Mouse (Mus musculus) CH12.LX (cell line): ENCODE results near the gene Wdr78. TPM values are rescaled to one million over a fixed set of nuclear protein-coding genes. Genes with fewer than 3 reads are reported as not detected.

Experiments
- DNase-seq: peaks from one replicate; pipeline ENCODE4 v3.0.0-alpha.2; 2013; ENCODE audit errors: extremely low read depth
- H3K27ac ChIP-seq: 2 replicates; pipeline ENCODE4 v1.5.1; 2012; ENCODE audit warnings: low read depth, mild to moderate bottlenecking, control low read depth, moderate library complexity; ENCODE audit not compliant: insufficient read depth
- H3K27me3 ChIP-seq: replicated peaks from 2 replicates; pipeline ENCODE3; 2012; ENCODE audit warnings: inconsistent platforms
- H3K36me3 ChIP-seq, 2 experiments: replicated peaks in 1 of 2; 2 replicates each; pipeline versions ENCODE3 to v1.6.1; 2012; ENCODE audit warnings: inconsistent platforms in 1 of 2, low read length in 1 of 2, mild to moderate bottlenecking in 1 of 2, mixed read lengths in 1 of 2, moderate library complexity in 1 of 2; ENCODE audit not compliant: control insufficient read depth in 1 of 2, insufficient read depth in 1 of 2
- H3K4me1 ChIP-seq, 2 experiments: 2 replicates each; pipeline ENCODE4 v1.6.1; 2012; ENCODE audit warnings: inconsistent platforms in 1 of 2, moderate library complexity in 1 of 2; ENCODE audit not compliant: insufficient read depth in 2 of 2, control insufficient read depth in 1 of 2
- H3K4me2 ChIP-seq: 2 replicates; pipeline ENCODE4 v1.6.1; 2012; ENCODE audit warnings: low read depth, mild to moderate bottlenecking, control low read depth; ENCODE audit not compliant: poor library complexity, insufficient read depth, severe bottlenecking
- H3K4me3 ChIP-seq, 3 experiments: fragments of 150-350 bp in 1 of 3; sonication (generic) in 1 of 3; replicated peaks in 1 of 3; 2 replicates each; pipeline versions ENCODE3 to v1.5.1; 2011 to 2012; ENCODE audit warnings: low read depth in 2 of 3, low read length in 2 of 3, mild to moderate bottlenecking in 2 of 3, moderate library complexity in 2 of 3, control low read depth in 1 of 3, improper control_type of control experiment in 1 of 3, inconsistent platforms in 1 of 3, mixed read lengths in 1 of 3; ENCODE audit not compliant: poor library complexity in 1 of 3
- H3K79me2 ChIP-seq: replicated peaks from 2 replicates; pipeline ENCODE4 v1.6.1; 2012; ENCODE audit warnings: mild to moderate bottlenecking, moderate library complexity; ENCODE audit not compliant: control insufficient read depth, poor library complexity, insufficient read depth, severe bottlenecking; ENCODE audit errors: extremely low read depth
- H3K9ac ChIP-seq: 2 replicates; pipeline ENCODE4 v1.6.1; 2012; ENCODE audit warnings: low read depth, mild to moderate bottlenecking, control low read depth, moderate library complexity; ENCODE audit not compliant: insufficient read depth
- H3K9me3 ChIP-seq: replicated peaks from 2 replicates; pipeline ENCODE3; 2012; ENCODE audit warnings: low read length, inconsistent platforms, mixed read lengths
- CHD1 ChIP-seq: IDR thresholded peaks from 2 replicates; pipeline ENCODE4 v1.6.1; 2012; ENCODE audit warnings: low read depth, low read length, improper control_type of control experiment, inconsistent platforms
- CHD2 ChIP-seq: IDR thresholded peaks from 2 replicates; pipeline ENCODE4 v1.6.1; 2011; ENCODE audit warnings: low read length, improper control_type of control experiment
- EP300 ChIP-seq: IDR thresholded peaks from 2 replicates; pipeline ENCODE4 v1.6.1; 2011; ENCODE audit warnings: low read length, improper control_type of control experiment
- ETS1 ChIP-seq: conservative IDR thresholded peaks from 2 replicates; pipeline ENCODE4 v1.6.1; 2012; ENCODE audit warnings: low read depth, mild to moderate bottlenecking, inconsistent platforms, low read length, improper control_type of control experiment, moderate library complexity
- HCFC1 ChIP-seq: IDR thresholded peaks from 2 replicates; pipeline ENCODE4 v1.6.1; 2012; ENCODE audit warnings: low read depth, mild to moderate bottlenecking, inconsistent platforms, low read length, improper control_type of control experiment
- IRF4 ChIP-seq: IDR thresholded peaks from 2 replicates; pipeline ENCODE4 v1.6.1; 2014; ENCODE audit warnings: low read depth, mild to moderate bottlenecking, inconsistent platforms, low read length, improper control_type of control experiment
- KAT2A ChIP-seq: IDR thresholded peaks from 2 replicates; pipeline ENCODE4 v1.6.1; 2012; ENCODE audit warnings: low read length, improper control_type of control experiment, inconsistent platforms; ENCODE audit not compliant: insufficient replicate concordance
- MAFK ChIP-seq: IDR thresholded peaks from 2 replicates; pipeline ENCODE4 v1.6.1; 2011; ENCODE audit warnings: low read length, improper control_type of control experiment; ENCODE audit not compliant: insufficient replicate concordance
- MAX ChIP-seq: IDR thresholded peaks from 2 replicates; pipeline ENCODE4 v1.6.1; 2011; ENCODE audit warnings: low read length, improper control_type of control experiment
- MAZ ChIP-seq: IDR thresholded peaks from 2 replicates; pipeline ENCODE4 v1.6.1; 2012; ENCODE audit warnings: low read depth, mild to moderate bottlenecking, inconsistent platforms, low read length, improper control_type of control experiment, moderate library complexity
- MEF2A ChIP-seq: IDR thresholded peaks from 2 replicates; pipeline ENCODE4 v1.6.1; 2014; ENCODE audit warnings: low read depth, mild to moderate bottlenecking, inconsistent platforms, low read length, improper control_type of control experiment, borderline replicate concordance
- MXI1 ChIP-seq: IDR thresholded peaks from 2 replicates; pipeline ENCODE4 v1.6.1; 2011; ENCODE audit warnings: mild to moderate bottlenecking, low read depth, low read length, improper control_type of control experiment
- PAX5 ChIP-seq: IDR thresholded peaks from 2 replicates; pipeline ENCODE4 v1.6.1; 2012; ENCODE audit warnings: low read length, inconsistent platforms, mixed read lengths
- RAD21 ChIP-seq: IDR thresholded peaks from 2 replicates; pipeline ENCODE4 v1.6.1; 2011; ENCODE audit warnings: low read depth, mild to moderate bottlenecking, low read length, improper control_type of control experiment, moderate library complexity
- RCOR1 ChIP-seq: conservative IDR thresholded peaks from 2 replicates; pipeline ENCODE4 v1.6.1; 2012; ENCODE audit warnings: low read depth, mild to moderate bottlenecking, inconsistent platforms, low read length, improper control_type of control experiment
- SMC3 ChIP-seq: IDR thresholded peaks from 2 replicates; pipeline ENCODE4 v1.6.1; 2011; ENCODE audit warnings: low read depth, low read length, improper control_type of control experiment
- ZC3H11A ChIP-seq: IDR thresholded peaks from 2 replicates; pipeline ENCODE4 v1.6.1; 2012; ENCODE audit warnings: low read depth, mild to moderate bottlenecking, inconsistent platforms, low read length, improper control_type of control experiment
- ZKSCAN1 ChIP-seq: IDR thresholded peaks from 2 replicates; pipeline ENCODE4 v1.6.1; 2012; ENCODE audit warnings: low read depth, inconsistent platforms, low read length, improper control_type of control experiment, borderline replicate concordance
- dilution Hi-C: fragments of 300-500 bp; cut with MboI; formaldehyde crosslinking; loops from 2 replicates; pipeline ENCODE4 v1.14.3; 2020; ENCODE audit warnings: low sequenced_read_pairs; ENCODE audit not compliant: extremely low pct_unique_long_range_greater_than_20kb, extremely low pct_ligation_motif_present
- in situ Hi-C: fragments of 300-500 bp; cut with MboI; formaldehyde crosslinking; loops from 3 replicates; pipeline ENCODE4 v1.14.3; 2019; ENCODE audit warnings: low sequenced_read_pairs, low pct_ligation_motif_present, low pct_unique_long_range_greater_than_20kb, mixed read lengths
- polyA plus RNA-seq: library from polyadenylated mRNA; unstranded; fragments of >175 nt; gene quantifications from 2 replicates; pipeline ENCODE4 v1.2.1, GENCODE M21; 2012; ENCODE audit warnings: low read depth; ENCODE audit not compliant: insufficient read length
- total RNA-seq, 2 experiments: library from RNA; depleted of rRNA; stranded (reverse); fragments of 300-350 nt in 1 of 2; fragments of >200 nt in 1 of 2; gene quantifications; 2 replicates each; pipeline ENCODE4 v1.2.3; 2012 to 2014

Wdr78 gene
- total and polyA plus RNA-seq, 3 experiments, result 0.29 to 1.1 (median 0.63) TPM

DNA sequence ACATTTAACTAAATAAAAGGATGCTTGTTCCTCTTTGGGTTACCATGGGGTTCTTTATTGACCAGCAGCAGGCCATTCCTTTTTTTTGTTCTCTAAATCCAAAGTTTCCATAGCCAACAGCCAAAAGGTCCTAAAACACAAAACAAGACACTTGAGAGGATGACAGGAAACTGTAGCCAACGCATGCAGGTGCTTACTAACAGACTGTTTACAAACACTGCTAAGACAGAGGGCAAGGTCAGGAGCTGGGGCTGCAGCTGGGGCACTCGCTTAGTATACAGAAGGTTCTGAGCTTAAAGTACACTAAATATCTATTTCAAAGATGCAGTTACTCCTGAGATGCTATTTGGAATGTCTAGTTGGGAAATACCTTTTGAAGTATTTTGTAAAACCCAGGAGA, 49.9 kb downstream of the Wdr78 start:
- H3K4me1 ChIP-seq, result no peaks in the 10 kb centered on the region
- dilution Hi-C loops, result no loop called here
- H3K36me3 ChIP-seq, result no peaks in the 10 kb centered on the region
- no peaks in the 10 kb centered on the region for H3K79me2 ChIP-seq
- no peaks in the 10 kb centered on the region for H3K27me3 ChIP-seq
- TF ChIP-seq IRF4, result no peak
- TF ChIP-seq ZC3H11A, result no peak
- TF ChIP-seq MAX, result no peak
- TF ChIP-seq MXI1, result no peak
- no peak for TF ChIP-seq RCOR1
- no peak for TF ChIP-seq EP300
- TF ChIP-seq CHD2, result no peak
- no peak for TF ChIP-seq KAT2A
- no peak for TF ChIP-seq CHD1
- TF ChIP-seq MEF2A, result no peak
- no peak for TF ChIP-seq ETS1
- no peak for TF ChIP-seq HCFC1
- no peak for TF ChIP-seq PAX5
- no peak for TF ChIP-seq RAD21
- no peak for TF ChIP-seq SMC3
- TF ChIP-seq, all 38 proteins: peak for 0
- DNase-seq, result no peak
- Histone ChIP-seq H3K4me2 (no peak overlapping the region), H3K27ac (no peak overlapping the region), H3K4me3 (no peak overlapping the region), H3K9ac (no peak overlapping the region), H3K9me3 (no peaks in the 10 kb centered on the region)
- in situ Hi-C loops, result no loop called here

GRCm38 (mm10) chr4:103056909-103057308, 57.4 kb downstream of the Wdr78 start:
- no peaks in the 10 kb centered on the region for H3K79me2 ChIP-seq
- TF ChIP-seq ZKSCAN1 (no peak), RAD21 (no peak), EP300 (no peak), ETS1 (no peak), MAX (no peak), MAZ (no peak), MXI1 (no peak), SMC3 (no peak), CHD2 (no peak), HCFC1 (no peak), MAFK (no peak)
- TF ChIP-seq, all 38 proteins: peak for 0
- H3K9me3 ChIP-seq, result no peaks in the 10 kb centered on the region
- no peaks in the 10 kb centered on the region for H3K4me1 ChIP-seq
- no peaks in the 10 kb centered on the region for H3K27me3 ChIP-seq
- in situ Hi-C loops, result no loop called here
- H3K36me3 ChIP-seq, result no peaks in the 10 kb centered on the region
- H3K27ac ChIP-seq, result no peak overlapping the region
- DNase-seq, result no peak
- no peak overlapping the region for H3K4me2 ChIP-seq
- dilution Hi-C loops, result no loop called here
- H3K4me3 ChIP-seq, result no peak overlapping the region
- no peak overlapping the region for H3K9ac ChIP-seq
